ENCODE assay signal across 26 mouse cellular contexts in the genomic region with DNA sequence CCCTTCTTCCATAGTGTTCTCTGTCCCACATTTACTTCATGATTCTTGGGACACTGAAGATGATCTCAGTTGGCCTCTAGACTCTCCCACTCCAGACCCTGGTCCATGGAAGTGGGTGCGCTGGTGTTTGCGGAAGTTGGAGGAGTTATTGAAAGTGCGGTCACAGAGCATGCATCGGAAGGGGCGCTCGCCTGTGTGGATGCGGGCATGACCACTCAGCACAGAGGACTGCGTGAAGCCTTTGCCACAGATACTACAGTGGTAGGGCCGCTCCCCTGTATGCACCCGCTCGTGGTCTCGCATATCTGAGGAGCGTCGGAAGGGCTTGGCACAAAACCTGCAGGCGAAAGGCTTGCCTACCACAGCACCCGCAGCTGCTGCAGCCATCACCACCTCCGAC. TPM values are rescaled to one million over a fixed set of nuclear protein-coding genes. Genes with fewer than 3 reads are reported as not detected.
"Had no signal": no experiment of that assay in that cellular context is flagged by ENCODE, and none has a peak within 500 bp of the region (broad histone marks: within the 10 kb centered on the region; RNA-seq: fewer than 3 reads in every experiment).

No protein-coding gene starts in this region.

- H3K4me3 ChIP-seq: liver, embryonic 15.5 days; lung, embryonic 15.5 days; midbrain, embryonic 13.5 days; midbrain, embryonic 15.5 days; neural tube, embryonic 13.5 days; neural tube, embryonic 15.5 days had no signal

- ATAC-seq: liver, postnatal 0 days; lung, postnatal 0 days; midbrain, embryonic 13.5 days; midbrain, embryonic 15.5 days had no signal

- H3K4me2 ChIP-seq: liver, embryonic 15.5 days; lung, embryonic 15.5 days; midbrain, embryonic 11.5 days; midbrain, embryonic 13.5 days; midbrain, embryonic 15.5 days; neural tube, embryonic 13.5 days; neural tube, embryonic 15.5 days had no signal

- H3K27ac ChIP-seq: liver, embryonic 15.5 days; lung, embryonic 15.5 days; macrophage; midbrain, embryonic 13.5 days; midbrain, embryonic 15.5 days; neural tube, embryonic 13.5 days; neural tube, embryonic 15.5 days had no signal

- DNase-seq: liver, postnatal 0 days; lung, adult 2 months; lung, postnatal 14 days; lung, postnatal 36 days; retina, postnatal 1 day; right cerebral cortex, adult 18-20 months; right cerebral cortex, postnatal 25 days; right cerebral cortex, postnatal 4 days; spleen, adult 18-20 months; thymus, adult 18-20 months; thymus, postnatal 25 days had no signal

- H3K9ac ChIP-seq: liver, embryonic 15.5 days; liver, postnatal 0 days; lung, embryonic 15.5 days; midbrain, embryonic 13.5 days; midbrain, embryonic 15.5 days; neural tube, embryonic 13.5 days; neural tube, embryonic 15.5 days had no signal

- H3K27me3 ChIP-seq: liver, embryonic 15.5 days; lung, embryonic 15.5 days; midbrain, embryonic 13.5 days; midbrain, embryonic 15.5 days; neural tube, embryonic 13.5 days; neural tube, embryonic 15.5 days had no signal

RNA-seq across cellular contexts. Expression of a gene that starts 1.7 kb away (rescaled TPM):
- polyA plus RNA-seq: liver, embryonic 15.5 days; liver, postnatal 0 days; lung, adult 2 months; lung, embryonic 15.5 days; lung, postnatal 0 days; midbrain, embryonic 13.5 days; midbrain, embryonic 15.5 days; midbrain, postnatal 0 days; neural tube, embryonic 11.5 days; neural tube, embryonic 13.5 days; neural tube, embryonic 15.5 days; small intestine, adult 2 months; stomach, embryonic 14.5 days; stomach, embryonic 16.5 days; urinary bladder, adult 2 months had no signal

RNA-seq across cellular contexts. Expression of a gene that starts 15.3 kb away (rescaled TPM):
- polyA plus RNA-seq: liver, postnatal 0 days had no signal
